Mouse (Mus musculus): ENCODE data around the gene Mlip.

DNA sequence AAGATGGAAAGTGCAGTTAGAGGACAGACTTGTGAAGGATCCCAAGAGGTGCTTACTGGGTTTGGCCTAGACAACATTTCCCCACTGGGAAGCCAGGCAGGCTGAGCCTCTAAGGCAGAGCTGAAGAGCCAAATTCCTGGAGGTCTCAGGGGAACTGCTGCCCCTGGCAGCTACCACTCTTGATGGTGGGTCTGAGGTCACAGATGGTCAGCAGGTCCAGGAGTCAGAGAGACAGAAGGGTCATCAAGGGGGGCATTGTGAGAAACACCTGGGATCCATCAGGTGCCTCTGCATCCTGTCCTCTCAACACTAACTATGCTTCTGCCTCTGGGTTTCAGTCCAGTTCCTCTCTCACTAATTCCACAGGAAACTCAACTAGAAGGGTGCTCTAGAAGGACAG, 10.1 kb upstream of the Mlip start:
- no peak for TF ChIP-seq POLR2A (IDR thresholded peaks at IDR 0.05; ENCODE audit: borderline replicate concordance, control insufficient read depth, low read depth, low read length)
- TF ChIP-seq CTCF (IDR thresholded peaks at IDR 0.05; ENCODE audit: control insufficient read depth, insufficient read depth, low read length) = no peak
